Mouse (Mus musculus): ENCODE measurements at regions not wholly inside any gene's neighbourhood (a gene's known extent, or its start where the extent isn't known, plus 50 kb on each side); places are given as distances from the start of the nearest gene placed in this dataset.

DNA sequence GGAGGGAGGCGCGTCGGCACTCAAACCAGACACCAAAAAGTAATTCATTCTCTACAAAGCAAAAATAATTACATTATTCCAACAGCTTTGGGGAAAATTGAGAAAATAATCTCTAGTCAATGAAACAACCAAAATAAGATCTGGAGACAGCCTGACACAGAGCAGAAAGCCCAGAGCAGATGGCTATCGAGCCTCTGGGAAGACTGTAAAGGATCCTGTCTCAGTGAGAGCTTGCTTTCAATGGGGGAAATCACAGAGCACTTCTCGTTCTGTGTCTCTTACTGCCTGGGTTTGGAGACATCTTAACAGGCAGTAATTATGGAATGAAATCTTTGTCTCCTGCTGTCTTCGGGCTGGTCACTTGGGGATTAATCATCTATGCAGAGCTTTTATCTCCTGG lies 226.7 kb upstream of the F930015N05Rik start:
- no peak for DNase-seq

DNA sequence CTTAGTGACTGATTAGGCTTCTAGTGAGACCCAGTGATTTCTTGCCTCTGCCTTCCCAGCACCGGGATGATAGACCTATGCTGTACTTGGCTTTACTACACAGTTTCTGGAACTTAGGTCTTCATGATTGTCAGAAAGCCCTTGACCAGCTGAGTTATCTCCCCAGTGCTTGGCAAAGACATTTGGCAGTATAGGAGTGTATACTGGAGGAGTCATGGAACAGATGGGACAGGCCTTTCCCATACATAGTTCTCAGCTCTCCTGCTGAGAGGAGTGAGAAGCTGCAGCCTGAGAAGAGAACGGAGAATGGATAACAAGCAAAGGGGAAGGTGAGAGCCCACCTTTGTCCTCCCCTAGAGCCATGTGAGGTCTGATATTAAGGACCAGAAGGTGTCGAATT lies 230.6 kb upstream of the F930015N05Rik start:
- DNase-seq = no peak

DNA sequence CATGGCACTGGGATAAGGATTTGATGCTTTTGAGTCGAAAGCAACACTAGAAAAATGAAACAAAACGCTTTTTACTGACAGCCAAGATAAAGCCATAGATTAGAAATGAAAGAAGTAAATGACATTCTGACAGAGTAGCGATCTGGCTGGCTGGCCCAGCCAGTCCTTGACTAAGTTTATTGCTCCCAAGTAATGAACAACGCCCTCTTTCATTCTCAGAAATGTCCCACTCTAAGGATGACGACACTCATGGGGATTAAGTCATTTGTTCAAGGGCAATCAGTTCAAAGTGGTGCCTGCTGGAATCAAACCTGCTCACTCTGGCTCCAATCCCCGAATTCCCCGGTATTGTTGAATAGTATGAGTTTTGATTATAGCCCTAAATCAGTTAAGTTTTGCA lies 231.1 kb upstream of the F930015N05Rik start:
- DNase-seq = no peak

DNA sequence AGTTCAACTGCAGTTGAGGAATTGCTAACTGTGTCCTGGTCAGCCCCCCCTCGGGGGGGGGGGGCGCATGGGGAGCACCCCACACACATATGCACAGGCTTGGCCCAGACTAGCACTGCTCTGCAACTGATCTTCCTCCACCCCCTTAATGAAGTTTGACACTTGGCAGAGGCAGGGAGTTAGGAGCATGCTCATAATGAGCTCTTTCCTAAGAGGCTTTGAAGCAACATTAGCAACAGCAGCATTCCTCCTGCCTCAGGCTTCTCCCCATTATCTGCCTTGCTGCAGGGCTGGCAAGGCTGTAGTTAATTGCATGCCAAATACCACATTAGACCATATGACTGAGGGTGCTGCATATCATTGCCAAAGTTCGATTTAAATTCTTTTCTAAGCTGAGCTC lies 235.4 kb upstream of the F930015N05Rik start:
- DNase-seq = no peak

DNA sequence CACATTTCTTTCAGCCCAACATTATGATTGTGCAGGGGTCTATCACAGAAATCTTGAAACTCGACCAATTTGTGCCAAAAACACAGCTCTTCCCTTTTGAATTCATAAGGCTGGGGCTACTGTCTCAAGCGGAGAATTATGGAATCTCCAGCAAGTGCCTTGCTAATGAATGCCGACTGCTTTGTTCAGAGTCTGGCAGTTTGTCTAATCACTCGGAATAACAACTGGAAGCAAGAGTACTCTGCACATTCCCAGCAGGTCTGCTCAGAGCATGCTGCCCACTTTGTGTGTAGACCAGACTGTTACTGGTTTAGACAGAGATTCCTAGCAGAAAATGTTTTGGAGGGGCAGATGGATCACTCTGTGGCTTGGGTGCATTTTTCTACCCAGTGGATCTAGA lies 237.1 kb upstream of the F930015N05Rik start:
- DNase-seq = no peak

DNA sequence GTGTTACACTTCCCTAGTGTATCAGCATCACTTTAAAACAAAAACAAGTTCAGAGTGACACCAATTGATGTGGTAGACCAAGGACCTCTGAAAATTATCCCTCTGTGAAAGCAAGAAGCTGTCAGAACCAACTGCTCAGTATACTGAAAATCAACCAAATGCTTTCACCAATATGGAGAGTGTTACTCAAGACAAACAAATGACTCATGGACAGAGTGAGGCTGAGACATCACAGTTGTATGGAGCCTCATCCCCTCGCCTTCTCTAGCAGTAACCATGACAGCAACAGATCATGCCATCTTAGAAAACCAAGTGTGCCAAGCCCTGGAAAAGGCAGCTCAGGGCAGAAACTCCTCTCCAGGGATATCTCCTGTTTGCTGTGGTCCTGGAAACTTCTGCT lies 267.3 kb upstream of the F930015N05Rik start:
- DNase-seq = no peak

DNA sequence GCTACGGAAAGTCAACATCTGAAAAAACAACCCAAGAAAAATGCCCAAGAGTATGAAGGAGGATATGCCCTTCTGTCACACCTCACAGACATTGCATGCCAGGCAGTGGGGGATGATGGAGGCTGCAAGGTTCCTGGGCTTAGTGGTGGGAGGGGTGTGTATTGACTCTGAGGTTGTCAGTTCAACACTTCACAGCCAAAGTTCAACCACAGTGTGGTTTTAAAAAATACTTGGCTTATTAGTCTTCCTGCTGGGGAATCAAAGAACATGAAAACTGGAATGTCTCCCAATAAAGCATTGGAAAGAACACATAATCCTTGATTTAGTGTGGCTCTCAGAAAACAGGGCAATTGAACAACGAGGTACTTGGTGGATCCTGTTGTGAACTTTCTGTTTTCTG lies 267.0 kb upstream of the Elac2 start:
- no peak for DNase-seq

DNA sequence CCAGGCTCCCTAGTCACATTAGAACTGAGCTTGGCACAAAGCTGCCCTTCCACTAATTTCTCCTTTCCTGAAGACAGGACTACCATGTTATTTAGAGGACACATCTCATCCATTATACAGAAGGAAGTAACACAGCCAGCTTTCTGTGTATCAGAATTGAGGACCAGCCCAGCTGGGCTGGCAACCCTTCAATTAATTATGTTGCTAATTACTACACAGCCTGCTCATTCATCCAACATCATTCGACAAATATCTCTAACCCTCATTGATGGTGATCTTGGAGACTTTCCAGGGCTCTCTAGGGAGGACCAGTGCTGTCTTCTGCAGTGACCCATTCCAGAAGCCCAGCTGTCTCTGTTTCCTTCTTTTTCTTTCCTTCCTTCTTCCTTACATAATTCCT lies 263.7 kb upstream of the Elac2 start:
- DNase-seq = no peak

DNA sequence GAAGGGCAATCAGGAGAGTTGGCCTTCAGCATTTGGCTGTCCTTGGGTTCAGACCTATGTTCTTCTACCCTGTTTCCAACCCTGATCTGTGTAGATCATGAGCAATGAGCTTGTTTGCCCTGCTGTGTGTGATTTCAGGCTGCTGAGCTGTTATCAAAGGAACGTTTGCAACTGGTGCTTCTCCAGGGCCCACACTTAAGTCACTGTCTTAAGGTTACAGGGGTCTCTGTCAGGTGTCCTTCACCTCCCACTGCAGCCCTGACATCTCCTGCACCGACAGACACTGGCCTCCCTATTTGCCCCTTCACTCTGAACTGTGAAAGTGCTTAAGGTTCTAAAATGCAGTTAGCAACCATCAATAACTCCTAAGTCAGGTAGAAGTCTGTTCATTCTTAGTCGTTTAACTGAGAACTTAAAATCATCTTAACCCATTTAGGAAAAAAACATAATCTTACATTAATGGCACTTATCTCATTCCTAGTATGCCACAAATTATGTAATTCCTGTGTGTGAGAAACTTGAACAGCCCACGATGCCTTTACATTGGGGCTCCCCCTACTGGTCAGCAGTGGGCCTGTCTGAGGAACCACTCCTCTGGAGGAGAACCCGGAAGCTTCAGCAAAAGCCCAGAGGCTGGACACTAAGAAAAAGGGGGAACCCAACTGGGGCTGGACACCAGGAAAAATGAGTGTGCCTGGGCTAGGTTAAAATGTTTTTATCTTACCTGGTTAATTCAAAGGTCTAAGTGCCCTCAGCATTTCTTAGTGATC lies 260.3 kb upstream of the Elac2 start:
- peak; percentile 70 for DNase-seq

DNA sequence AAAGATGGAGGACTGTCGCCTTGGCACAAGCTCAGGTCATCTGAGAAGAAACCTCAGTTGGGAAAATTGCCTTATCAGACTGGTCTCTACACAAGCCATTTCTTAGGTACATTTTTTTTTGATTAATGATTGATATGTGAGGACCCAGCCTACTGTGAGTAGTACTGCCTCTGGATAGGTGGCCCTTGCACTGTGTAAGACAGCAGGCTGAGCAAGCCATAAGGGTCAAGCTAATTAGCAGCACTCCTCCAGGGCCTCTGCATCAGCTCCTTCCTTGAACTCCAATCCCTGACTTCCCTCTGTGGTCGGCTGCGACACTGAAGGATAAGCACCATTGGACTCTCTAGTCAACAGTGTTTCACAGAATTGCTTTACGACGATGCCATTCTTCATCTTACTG lies 252.6 kb upstream of the Elac2 start:
- DNase-seq = no peak

DNA sequence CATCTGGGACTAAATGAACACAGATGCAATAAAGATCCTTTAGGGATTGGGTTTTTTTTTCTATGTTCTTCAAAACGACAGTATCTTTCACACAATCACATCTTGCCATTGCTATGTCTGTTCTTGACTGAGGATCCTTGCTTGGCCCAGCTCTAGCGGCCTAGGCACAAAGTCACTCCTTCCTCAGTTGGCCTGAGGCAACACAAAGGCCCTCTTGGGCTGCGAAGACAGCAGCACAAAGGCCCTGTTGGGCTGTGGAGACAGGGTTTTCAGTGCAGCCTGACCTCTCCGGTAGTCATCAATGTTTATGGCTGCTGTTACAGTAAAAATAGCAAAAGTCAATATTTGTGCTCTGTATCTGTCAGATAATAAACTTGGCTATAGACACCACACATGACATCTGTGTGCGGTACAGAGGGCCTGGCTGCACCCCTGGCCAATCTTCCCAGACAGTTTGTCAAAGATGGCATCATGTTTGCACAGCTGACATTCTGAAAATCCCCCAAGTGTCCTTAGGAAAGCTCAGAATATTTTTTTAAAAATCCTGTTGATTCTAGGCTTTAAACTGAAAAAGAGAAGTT lies 250.9 kb upstream of the Elac2 start:
- no peak for DNase-seq

DNA sequence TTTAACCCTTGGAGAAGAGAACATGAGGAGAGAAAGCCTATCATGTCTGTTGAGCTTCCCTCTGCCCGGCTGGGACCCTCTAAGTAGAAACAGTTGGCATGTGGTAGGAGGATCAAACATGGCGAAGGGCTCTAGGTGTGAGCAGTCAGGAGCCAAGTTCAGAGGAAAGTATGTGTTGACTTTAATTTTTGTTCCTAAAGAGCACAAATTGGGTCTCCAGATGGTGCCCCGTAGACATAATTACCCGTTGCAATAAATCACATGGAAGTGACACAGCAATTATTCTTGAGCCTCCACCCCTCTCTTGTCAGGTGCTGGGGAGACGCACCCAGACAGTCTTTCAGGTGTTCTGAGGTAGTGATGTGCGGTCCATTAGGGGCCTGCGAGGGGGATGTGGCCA lies 239.9 kb upstream of the Elac2 start:
- no peak for DNase-seq

DNA sequence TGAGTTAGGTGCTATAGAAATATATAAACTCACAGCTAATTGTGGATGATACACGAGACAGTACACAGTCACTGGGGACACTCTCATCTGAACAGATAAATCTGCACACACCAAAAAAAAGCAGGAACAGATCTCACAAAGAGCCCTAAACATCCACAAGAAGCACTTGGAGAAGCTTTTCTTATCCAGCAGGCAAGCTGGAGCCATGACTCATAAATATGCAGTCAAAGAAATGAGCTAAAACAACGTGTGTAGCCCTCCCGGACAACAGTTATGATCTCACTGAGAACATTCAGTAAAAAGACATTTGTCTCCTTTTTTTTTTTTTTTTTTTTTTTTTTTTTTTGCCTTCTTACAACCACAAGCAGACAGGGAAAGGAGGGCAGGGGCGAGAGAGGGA lies 235.1 kb upstream of the Elac2 start:
- DNase-seq = no peak

DNA sequence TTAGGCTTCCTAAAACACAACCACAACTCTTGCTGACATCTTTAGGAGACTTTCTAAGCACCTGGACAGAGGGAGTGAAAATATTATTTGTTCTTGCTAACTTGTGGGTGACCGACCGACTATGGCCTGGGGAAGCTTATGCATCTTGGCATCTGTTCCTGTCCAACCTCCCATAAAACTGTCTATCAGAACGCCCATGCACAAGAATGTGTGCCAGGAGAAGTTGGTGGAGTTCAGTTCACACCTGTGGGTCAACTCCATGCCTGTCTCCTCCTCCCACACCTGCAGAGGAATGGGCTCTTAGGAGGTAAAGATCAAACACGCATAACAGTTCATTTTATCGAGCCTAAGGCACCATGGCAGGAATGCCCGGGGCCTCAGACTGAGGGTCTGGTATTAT lies 232.7 kb upstream of the Elac2 start:
- no peak for DNase-seq

DNA sequence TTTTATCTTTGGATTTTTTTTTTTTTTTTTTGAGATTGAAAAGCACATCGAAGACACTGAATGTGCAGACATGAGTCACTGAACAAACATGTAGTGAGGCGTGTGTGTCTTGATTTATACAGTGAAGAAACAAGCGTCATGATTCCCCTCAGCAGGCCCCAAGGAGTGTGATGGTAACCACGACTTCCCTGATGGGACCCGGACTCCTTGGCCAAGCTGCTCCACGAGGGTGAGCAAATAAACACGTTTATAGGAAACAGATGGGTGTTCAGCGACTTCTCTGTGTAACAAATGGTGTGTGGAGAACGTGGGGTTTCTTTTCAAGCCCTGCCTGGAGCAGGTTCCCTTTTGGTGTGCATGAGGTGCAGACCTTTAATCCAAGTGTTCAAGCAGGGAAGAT lies 228.9 kb upstream of the Elac2 start:
- no peak for DNase-seq

DNA sequence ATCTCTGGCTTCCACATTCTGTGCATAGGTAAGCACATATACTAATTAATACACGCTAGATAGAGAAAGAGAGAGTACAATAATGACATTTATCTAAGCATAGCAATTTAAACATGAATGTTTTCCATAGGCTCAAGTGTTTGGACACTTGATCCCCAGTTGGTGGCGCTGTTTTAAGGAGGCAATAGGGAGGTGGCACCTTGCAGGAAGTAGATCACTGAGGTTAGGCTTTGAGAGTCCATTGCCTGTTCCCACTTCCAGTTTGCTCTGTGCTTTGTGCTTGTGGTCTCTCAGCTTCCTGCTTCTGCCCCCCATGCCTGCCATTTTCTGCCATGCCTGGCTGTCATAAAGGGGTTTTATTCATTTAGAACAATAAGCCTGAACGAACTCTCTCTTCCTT lies 226.5 kb upstream of the Elac2 start:
- DNase-seq = peak; percentile 42

DNA sequence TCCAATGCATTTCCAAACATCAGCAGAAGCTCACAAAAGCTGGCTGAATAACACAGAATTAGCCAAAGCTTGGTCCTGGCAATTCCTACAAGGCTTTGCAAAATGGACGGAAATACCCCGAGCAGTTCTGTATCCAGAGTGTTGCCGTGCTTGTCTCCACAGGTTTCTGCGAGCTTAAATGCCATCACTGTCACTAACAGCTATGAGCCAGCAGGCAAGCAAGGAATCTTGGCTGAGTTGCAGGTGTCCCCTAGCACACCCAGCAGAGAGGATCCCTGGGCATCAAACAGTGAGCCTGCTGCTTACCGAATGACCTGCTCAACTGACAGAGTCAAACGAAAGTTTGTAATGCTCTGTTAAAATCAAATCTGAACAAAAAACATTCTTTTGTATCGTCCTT lies 226.0 kb upstream of the Elac2 start:
- DNase-seq = no peak

DNA sequence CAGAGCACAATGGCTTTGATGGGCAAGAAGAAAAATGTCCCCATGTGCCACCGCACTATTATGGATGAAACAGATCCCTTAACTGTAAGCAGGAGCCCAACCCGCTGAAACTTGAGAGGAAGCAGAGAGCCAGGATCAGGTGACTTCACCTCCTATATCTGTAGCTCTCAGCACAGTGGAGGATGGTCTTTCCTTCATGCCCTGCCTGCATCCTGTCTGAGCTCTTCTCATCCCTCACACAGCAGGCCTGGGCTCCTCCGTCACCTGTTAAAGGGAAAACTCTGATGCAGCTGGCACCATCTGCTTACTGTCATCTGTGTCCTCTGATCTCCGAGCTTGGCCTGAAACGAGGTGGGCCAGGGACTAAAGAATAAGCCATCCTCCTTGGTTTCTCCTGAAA lies 224.8 kb upstream of the Elac2 start:
- no peak for DNase-seq

DNA sequence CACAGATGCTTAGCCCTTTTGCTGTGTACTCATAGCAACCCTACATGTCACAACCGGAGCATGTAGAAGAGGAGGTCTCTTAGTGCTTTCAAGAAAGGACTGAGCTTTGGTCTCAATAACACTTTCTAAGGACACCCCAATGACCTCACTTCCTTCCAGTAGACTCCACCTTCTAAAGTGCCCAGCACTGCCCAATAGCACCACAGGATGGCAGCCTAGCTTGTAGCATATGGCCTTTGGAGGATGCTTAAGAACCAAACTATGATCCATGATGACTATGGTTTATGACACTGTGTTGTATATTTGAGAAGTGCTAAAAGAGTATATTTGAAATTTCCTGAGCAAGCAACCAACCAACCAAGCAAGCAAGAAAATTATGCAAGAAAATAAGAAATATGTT lies 223.3 kb upstream of the Elac2 start:
- peak; percentile 58 for DNase-seq

DNA sequence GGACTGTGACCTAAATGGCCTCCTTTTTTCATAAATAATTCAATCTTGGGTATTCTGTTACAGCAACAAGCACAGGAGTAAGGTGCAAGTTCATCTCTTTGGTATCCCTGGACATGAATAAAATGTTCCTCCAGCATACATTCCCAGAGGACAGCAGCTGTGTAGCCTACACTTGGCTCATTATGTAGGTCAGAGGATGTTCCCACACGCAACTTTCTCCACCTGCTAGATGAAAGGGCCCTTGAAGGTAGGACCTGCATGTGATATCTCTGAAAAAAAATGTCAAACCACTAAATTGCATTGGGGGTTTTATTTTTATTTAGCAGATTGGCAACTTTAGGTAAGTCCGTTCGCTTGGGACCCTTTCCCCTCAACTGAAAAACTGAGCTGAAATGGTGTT lies 218.2 kb upstream of the Elac2 start:
- peak; percentile 47 for DNase-seq

DNA sequence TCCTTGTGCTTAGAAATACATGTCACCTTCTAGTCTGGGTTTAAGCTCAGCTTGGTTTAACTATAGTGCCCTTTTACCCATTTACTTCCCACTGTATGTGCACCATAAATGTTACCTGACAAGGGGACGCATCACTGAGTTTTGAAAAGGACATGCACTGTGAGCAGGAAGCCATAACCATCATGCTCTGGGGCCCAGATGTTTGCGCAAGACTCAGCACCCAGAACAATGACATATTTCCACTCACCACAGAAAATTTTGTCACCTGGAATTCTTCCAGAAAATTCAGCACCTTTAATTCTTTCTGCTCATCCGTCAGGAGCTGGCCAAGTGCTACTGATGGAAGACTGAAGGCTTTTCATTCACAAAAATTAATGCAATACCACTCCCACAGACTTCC lies 216.1 kb upstream of the Elac2 start:
- no peak for DNase-seq

DNA sequence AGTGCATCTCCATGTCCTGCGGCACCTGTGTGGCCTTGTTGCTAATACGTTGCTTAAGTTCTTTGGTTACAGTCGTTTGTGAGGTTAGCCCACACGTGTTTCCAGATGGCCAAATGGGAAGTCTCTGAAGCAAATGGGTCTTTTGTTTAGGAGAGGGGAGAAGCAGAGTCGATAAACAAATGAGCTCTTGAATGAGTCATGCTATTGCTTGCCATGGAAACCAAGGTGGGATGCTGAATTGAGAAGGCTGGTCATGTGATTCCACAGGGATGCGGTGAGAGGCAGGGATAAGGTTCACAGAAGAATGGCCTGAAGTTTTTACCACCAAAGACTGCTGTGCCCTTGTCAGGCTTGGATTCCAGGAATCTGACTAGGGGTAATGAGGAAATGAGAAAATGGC lies 214.8 kb upstream of the Elac2 start:
- no peak for DNase-seq

DNA sequence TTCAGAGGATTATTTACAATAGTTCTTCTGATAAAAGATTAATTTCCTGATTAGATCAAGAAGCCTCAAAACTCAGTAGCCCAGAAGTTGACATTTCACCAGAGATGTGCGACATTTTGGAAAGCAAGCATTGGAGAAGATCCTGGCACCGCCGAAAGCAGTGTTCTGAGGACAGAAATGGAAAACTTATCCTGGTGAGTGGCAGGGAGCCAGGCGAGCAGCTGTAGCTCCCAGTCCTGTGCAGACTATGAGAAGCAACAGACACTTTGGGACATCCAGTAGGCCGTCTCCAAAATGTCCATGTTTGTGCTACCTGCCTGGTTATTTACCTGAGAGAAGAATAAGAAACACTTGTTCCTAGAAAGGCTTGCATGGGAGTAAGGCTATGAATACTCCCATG lies 202.1 kb upstream of the Elac2 start:
- no peak for DNase-seq

DNA sequence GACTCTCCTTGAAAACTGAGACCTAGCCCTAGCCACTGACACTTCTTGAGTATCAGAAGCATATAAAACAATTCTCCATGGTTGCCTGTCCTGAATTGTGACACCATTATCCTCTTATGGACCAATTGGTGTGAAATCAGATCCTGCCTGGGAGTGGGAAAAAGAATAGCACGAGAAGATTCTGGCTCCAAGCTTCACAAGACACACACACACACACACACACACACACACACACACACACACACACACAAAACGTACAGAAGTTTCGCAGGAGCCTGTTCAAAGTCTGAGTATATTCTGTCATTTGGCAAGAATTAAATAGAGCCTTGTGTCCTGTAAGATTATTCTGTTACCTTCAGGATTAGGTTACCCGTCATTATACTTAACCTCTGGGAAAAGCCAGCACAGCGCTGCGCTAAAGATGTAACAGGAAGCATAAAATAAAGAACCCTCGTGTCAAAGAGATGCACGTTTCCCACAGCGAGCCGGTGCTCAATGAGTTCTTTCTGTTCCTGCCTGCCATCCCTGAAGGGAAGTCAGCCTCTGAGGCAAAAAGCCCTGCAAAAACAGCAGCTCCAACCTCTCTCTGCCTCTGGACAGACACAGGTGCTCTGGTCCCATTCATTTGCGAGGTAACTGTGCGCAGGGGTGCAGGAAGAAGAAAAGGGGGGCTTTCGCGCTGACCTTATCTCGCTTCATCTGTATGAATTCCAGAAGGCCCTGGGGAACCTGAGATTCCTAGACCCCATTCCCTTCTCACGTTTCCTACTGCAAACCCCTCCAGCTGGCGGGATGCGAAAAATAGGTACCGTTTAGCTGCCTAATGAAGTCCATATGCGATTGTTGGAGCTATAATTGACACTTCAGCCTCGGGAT lies 178.4 kb upstream of the Elac2 start:
- DNase-seq = peak; percentile 60

All from thymus, postnatal 25 days (tissue).